Mouse (Mus musculus) olfactory bulb, adult 2 months (tissue): Measurements from ENCODE around the gene Fam131b. TPM values are rescaled to one million over a fixed set of nuclear protein-coding genes. Genes with fewer than 3 reads are reported as not detected.

Experiments used
- H3K27ac ChIP-seq: fragments of 200-500 bp; 2 replicates; pipeline ENCODE4 v1.5.1; 2012; ENCODE audit warnings: low read depth, low read length; ENCODE audit not compliant: insufficient read depth
- H3K4me1 ChIP-seq: fragments of 200-500 bp; 2 replicates; pipeline ENCODE4 v1.6.1; 2012; ENCODE audit warnings: low read length; ENCODE audit not compliant: control insufficient read depth, insufficient read depth
- H3K4me3 ChIP-seq: fragments of 200-500 bp; 2 replicates; pipeline ENCODE4 v1.5.1; 2012; ENCODE audit warnings: mild to moderate bottlenecking, low read depth, low read length, moderate library complexity; ENCODE audit not compliant: insufficient read depth
- CTCF ChIP-seq: fragments of 200-500 bp; IDR thresholded peaks from 2 replicates; pipeline ENCODE4 v1.5.1; 2012; ENCODE audit warnings: low read depth, mild to moderate bottlenecking, low read length, moderate library complexity; ENCODE audit not compliant: insufficient read depth
- POLR2A ChIP-seq: fragments of 200-500 bp; IDR thresholded peaks from 2 replicates; pipeline ENCODE4 v1.6.1; 2012; ENCODE audit warnings: mild to moderate bottlenecking, low read depth, low read length, moderate library complexity; ENCODE audit not compliant: insufficient read depth
- WGBS: fragments of 180-500 bp; shearing (Covaris S2); methylation state at CpG from one replicate; pipeline ENCODE4 v1.1.7; 2018; 5-methylcytosine and 5-hydroxymethylcytosine counted together
- polyA plus RNA-seq: library from polyadenylated mRNA; stranded (reverse); fragments of >200 nt; gene quantifications from 2 replicates; pipeline ENCODE4 v1.2.4, GENCODE M21; 2012; ENCODE audit warnings: low replicate concordance; ENCODE audit not compliant: missing spikeins, insufficient read depth, insufficient read length

Gene Fam131b
- polyA plus RNA-seq, 1 experiment = not detected

GRCm38 (mm10) chr6:42364066-42364465 is 39.6 kb upstream of the Fam131b start:
- Histone ChIP-seq H3K4me3 (no peak overlapping the region), H3K27ac (no peak overlapping the region), H3K4me1 (peaks cover 3% of the 10 kb centered on the region; the same call in 1 of the 2 replicates)
- TF ChIP-seq POLR2A (no peak), CTCF (no peak)
- 93% methylated on average over 4 of the region's 4 CpGs for WGBS

- H3K4me3 ChIP-seq = no peak overlapping the region
- 67% methylated on average over 3 of the region's 3 CpGs for WGBS
- H3K4me1 ChIP-seq = peaks cover 3% of the 10 kb centered on the region; the same call in 1 of the 2 replicates
- TF ChIP-seq POLR2A (no peak), CTCF (no peak)
- no peak overlapping the region for H3K27ac ChIP-seq
These were observed 38.5 kb upstream of the Fam131b start for GRCm38 (mm10) chr6:42362974-42363373.

DNA sequence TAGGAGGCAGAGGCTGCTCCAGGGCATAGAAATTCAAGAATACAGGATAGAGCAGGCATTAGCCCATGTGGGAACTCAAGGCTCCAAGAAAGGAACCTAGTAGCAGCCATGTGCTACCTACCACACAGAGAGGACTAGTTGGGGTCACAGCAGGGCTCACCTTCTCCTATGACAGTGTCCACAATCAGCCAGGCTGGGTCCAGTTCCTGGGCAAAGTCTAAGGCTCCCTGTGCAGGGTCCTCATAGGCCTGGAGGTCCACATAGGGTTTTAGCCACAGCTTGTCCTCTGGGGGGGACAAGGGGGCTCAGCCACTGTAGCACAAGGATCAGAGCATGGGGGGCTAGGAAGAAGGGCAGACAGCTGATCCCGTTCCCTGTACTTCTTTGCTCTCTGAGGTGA is 38.1 kb upstream of the Fam131b start:
- no peak overlapping the region for H3K27ac ChIP-seq
- peaks cover 3% of the 10 kb centered on the region for H3K4me1 ChIP-seq
- 68% methylated on average over 1 of the region's 1 CpGs for WGBS
- TF ChIP-seq POLR2A = no peak
- no peak for TF ChIP-seq CTCF
- H3K4me3 ChIP-seq = no peak overlapping the region

DNA sequence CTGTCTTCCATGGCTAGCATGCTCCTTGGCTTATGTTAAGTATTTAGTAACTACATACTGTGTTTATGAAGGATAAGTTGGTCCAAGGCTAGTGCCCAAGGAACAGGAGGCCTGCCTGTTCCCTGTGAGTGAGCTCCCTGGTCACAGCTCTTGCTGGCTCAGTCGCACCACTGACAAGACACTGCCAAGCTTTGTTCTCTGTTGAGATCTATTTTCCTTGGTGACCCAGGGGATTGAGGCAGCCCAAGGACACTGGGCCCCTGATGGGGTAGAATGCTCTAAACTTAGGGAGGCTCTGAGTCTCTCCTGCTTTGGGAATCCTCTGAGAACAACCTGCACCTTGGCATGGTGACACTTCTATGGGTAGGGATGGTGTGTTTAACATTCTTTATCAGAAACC is 37.6 kb upstream of the Fam131b start:
- Histone ChIP-seq H3K27ac (no peak overlapping the region), H3K4me1 (peaks cover 3% of the 10 kb centered on the region), H3K4me3 (no peak overlapping the region)
- 69% methylated on average over 1 of the region's 1 CpGs for WGBS
- no peak for TF ChIP-seq POLR2A

GRCm38 (mm10) chr6:42361041-42361895 is 36.8 kb upstream of the Fam131b start:
- 96% methylated on average over 13 of the region's 13 CpGs for WGBS
- H3K4me3 ChIP-seq = no peak overlapping the region
- no peak for TF ChIP-seq CTCF
- TF ChIP-seq POLR2A = no peak

DNA sequence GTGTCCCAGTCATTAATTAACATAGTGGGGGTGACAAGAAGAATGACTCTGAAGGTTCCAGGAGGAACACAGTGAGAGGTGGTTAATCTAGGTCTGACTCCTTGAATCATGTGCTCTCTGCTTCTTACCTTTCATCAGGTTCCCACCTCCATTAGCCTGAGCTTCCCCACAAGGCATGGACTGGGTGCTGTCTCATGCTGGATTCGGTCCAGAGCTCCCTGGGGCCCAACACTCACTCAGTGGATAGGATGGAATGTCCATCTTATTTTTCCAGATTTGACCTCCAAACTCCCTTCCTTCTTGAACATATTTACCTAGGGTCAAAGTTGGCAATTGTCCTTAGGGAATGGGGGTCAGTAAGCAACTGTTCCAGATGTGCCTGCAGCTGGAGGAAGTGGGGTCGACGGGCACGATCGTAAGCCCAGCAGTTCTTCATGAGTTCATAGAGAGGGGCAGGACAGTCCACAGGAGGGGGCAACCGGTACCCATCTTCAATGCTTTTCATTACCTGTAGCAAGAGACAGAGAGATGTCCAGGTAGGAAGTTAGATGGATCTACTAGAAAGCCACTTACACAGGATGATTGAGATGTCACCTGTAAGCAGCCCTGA is 35.9 kb upstream of the Fam131b start:
- no peak overlapping the region for H3K4me3 ChIP-seq
- peaks cover 3% of the 10 kb centered on the region for H3K4me1 ChIP-seq
- H3K27ac ChIP-seq = no peak overlapping the region
- TF ChIP-seq POLR2A = no peak
- no peak for TF ChIP-seq CTCF
- WGBS = 94% methylated on average over 6 of the region's 6 CpGs

More at GRCm38 (mm10) chr6:42361041-42361895, 36.8 kb upstream of the Fam131b start:
- Histone ChIP-seq H3K4me1 (peaks cover 3% of the 10 kb centered on the region), H3K27ac (no peak overlapping the region)

DNA sequence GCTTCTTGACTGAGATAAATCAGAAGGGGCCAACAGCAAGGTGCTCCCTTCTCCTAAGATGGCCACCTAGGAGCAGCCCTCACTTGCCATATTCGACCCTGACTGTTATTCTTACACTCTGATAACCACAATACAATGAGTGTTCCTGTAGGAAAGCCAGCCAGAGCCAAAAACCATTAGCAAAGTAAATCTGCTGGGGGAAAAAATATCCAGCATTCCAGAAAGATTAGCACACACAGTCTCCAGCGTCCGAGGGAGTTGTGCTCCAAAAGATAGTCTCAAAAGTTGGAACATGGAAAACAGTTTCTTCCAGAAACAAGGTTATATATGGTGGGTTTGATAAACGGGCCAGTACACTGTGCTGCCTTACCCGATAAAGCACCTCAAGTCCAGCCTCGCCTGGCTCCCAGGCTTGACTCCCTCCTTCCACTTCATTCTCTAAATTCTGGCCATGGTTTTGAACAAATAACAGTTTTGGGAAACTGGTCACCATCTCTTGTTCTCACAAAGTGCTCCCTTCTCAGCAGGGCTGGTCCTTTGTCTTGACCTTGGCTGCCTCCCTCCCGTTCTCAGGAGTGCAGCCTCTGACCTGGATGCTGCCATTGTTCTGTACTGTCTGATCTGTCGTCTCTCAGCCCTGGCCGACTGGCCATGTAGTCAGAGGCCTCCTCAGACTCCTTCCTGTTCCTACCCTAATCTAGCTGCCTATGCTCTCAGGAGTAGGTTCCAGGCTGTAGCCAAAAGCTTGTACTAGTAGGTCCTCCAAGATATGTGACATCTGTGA is 35.1 kb upstream of the Fam131b start:
- Histone ChIP-seq H3K4me3 (no peak overlapping the region), H3K4me1 (peaks cover 4% of the 10 kb centered on the region), H3K27ac (no peak overlapping the region)
- 66% methylated on average over 9 of the region's 9 CpGs for WGBS
- TF ChIP-seq POLR2A (no peak), CTCF (no peak)

GRCm38 (mm10) chr6:42358901-42359300 is 34.5 kb upstream of the Fam131b start:
- TF ChIP-seq POLR2A (no peak), CTCF (no peak)
- 94% methylated on average over 12 of the region's 12 CpGs for WGBS

More at GRCm38 (mm10) chr6:42358901-42359300, 34.5 kb upstream of the Fam131b start:
- no peak overlapping the region for H3K27ac ChIP-seq
- H3K4me3 ChIP-seq = no peak overlapping the region
- H3K4me1 ChIP-seq = peaks cover 11% of the 10 kb centered on the region
